Mouse (Mus musculus): ENCODE results near the gene Wnt5a.

- TF ChIP-seq POU5F1 (IDR thresholded peaks at IDR 0.05; ENCODE audit: borderline replicate concordance, low read length) (no peak), CTCF (conservative IDR thresholded peaks at IDR 0.05; ENCODE audit: low read length) (no peak), NANOG (IDR thresholded peaks at IDR 0.05; ENCODE audit: borderline replicate concordance, low read length) (no peak)
Measured at GRCm38 (mm10) chr14:28514171-28514570, 9.6 kb downstream of the Wnt5a start.

All from E14TG2a.4 (cell line).